Mouse (Mus musculus): Measurements from ENCODE around the gene Serinc5.

Serinc5 gene

DNA sequence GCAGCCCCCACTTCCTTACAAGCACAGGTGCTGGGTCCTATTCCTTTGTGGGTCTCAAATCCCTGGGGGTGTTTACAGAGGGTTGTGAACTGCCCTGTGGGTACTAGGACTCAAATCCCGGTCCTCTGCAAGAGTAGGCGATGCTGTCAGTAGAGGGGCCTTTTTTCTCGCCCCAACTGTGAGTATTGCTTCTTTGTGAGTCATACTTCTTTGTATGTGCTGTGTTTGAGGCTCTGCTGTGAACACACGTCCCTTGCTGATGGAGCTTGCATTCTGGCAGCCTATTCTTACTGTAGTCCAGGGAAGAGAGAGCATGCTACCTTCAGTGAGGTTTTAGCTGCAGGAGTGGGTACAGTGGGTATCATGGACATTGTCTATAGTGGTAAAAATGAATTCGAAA, 4.3 kb downstream of the Serinc5 start:
- no peak for DNase-seq

DNA sequence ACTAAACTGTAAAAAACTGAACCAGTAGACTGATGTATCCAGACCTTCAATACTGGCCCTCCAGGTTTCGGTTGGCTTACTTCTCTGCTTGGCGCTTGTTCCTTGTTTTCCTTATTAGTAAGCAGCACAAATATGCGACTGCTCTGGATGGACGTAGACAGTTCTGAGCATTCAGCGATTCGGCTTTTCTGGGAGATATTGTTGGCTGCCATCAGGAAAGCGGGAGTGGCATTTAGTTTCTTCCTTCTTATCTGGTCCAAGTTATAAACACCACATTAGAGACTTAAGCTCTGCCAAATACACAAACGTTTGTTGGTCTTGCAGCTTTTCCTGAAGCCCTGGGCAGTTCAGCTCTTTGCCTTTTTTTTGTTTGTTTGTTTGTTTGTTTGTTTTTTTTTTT, 5.6 kb downstream of the Serinc5 start:
- no peak for DNase-seq

GRCm38 (mm10) chr13:92626196-92626595, 15.3 kb downstream of the Serinc5 start:
- DNase-seq = no peak

DNA sequence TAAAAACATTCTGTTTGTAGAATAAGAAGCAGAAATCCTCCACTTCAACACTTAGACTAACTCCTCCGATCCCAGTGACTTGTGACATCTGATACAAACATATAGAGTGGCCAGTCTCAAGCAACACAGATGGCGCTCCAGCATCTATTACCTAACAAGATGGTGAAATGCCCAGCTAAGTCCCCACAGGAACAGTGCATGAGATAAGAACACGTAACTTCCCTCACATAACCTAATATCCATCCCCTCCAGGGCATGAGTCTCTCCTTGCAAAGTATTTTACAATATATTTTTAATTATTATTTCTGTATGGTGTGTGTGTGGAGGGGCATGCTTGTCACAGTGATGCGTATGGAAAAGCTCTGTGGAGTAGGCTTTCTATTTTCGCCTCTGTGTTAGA, 15.8 kb downstream of the Serinc5 start:
- DNase-seq = no peak

DNA sequence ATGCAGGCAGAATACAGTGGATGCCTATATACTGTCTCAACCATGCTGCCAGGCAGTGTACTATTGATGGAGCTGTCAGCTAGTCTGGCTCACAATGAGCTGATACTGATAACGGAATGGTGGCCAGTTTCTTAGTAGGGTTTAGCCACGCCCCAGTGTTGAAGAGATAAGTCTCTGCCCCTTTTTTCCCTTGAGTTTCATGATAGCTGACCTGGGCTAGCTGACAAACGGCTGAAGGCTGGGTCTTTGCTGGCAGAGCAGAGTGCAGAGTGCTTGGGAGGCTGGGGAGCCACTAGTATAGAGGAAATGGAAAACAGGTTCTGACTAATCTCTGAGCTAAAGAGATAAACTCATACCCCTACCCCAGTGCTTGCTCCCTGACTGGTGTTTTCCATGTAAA, 18.6 kb downstream of the Serinc5 start:
- DNase-seq = peak in 1 of 2 experiments; percentile 2

GRCm38 (mm10) chr13:92631450-92631849, 20.6 kb downstream of the Serinc5 start:
- DNase-seq = peak in 1 of 2 experiments; percentile 0

DNA sequence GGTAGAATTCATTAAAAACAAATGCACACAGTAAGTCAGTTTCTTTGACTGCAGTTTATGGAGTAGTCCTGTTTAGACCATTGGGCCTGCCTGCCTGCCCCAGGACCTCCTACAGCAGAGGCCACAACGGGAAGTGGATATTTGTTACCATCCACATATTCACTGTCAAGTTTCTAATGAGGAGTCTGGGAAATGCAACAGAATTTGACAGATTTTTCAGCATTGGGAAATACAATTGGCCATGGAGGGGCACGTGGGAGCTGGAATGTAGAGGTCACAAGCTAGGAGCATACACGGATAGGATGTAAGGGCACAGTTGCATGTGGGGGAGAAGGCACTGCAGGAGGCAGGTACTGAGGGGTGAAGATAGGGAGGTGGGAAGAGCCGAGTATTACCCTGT, 21.7 kb downstream of the Serinc5 start:
- no peak for DNase-seq

DNA sequence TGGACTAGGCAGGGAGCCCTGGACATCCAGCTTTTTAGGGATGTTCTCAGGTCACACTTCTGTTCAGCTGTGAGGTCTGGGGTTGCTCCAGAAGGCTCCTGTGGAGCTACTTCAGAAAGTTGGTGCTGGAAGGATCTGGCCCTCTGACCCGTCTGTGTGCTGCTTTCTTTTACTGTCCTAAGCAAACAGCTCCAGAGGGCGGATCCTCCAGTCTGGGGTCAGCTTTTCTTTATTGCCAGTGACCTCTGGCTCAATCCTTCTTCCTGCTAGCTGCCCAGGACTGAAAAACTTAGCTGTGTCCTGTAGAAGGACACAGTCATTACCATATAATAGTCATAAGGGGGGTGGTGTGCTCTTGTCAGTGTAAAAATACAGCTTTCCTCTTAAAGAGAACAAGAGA, 24.1 kb downstream of the Serinc5 start:
- peak in 1 of 2 experiments; percentile 4 for DNase-seq

- DNase-seq = peak in 1 of 2 experiments; percentile 4
Observed at GRCm38 (mm10) chr13:92636226-92636909, 25.5 kb downstream of the Serinc5 start.

- DNase-seq = peak in 1 of 2 experiments; percentile 12
Observed at GRCm38 (mm10) chr13:92636910-92637275, 26.0 kb downstream of the Serinc5 start.

GRCm38 (mm10) chr13:92639093-92640014, 28.5 kb downstream of the Serinc5 start:
- DNase-seq = no peak

DNA sequence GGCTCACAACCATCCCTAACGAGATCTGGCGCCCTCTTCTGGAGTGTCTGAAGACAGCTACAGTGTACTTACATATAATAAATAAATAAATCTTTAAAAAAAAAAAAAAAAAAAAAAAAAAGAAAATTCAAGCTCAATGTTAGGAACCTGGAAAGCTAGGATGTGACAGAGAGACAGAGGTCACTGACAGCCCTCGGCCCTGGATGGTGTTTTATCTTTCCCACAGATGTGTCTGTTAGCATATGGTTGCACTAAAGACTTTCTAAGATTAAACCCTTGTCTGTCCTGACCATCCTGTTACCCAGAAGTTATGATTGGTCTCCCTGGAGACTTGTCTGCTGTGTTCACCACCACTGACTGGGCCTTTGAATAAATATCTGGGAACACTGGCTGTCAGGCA, 33.3 kb downstream of the Serinc5 start:
- no peak for DNase-seq

DNA sequence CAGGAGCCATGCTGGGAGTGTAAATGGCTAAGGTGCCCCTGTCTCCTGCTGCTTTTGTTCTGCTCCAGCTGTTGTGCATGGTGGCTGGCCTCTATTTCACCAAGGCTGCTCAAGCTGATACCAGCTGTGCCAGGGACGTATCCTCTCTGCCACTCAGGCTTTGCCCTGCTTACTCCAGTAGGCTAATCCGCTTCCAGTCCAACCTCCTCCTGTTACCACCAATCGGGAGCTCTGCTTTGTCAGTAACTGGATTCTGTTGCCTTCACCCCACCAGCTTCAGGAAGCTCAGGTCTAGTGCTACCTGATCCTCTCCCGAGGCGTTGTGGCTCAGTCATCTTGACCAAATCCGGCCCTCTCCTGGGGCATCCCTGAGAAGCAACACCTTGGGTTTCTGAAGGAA, 33.9 kb downstream of the Serinc5 start:
- no peak for DNase-seq

- peak; percentile 70 to 79 for DNase-seq
Observed at GRCm38 (mm10) chr13:92647695-92648094, 36.8 kb downstream of the Serinc5 start.

DNA sequence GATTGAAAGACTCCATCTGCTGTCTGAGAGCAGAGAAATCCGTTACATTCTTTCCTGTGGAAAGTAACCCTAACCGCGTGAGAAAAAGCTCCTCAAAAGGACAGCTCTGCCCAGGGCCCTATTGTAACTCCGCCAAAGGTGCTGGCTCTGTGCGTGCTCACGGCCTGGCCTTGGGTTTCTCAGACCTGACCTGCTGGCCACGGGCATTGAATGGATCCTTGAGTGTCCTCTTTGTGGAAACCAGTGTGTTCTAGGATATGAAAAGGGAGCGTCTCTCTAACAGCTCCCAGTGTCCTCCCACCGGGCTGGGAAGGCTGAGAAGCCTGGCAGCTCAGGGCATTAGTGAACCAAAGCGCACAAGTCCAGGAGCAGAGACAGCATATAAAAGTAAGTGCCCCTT, 38.2 kb downstream of the Serinc5 start:
- DNase-seq = peak in 1 of 2 experiments; percentile 24

GRCm38 (mm10) chr13:92650956-92651355, 40.1 kb downstream of the Serinc5 start:
- DNase-seq = no peak

DNA sequence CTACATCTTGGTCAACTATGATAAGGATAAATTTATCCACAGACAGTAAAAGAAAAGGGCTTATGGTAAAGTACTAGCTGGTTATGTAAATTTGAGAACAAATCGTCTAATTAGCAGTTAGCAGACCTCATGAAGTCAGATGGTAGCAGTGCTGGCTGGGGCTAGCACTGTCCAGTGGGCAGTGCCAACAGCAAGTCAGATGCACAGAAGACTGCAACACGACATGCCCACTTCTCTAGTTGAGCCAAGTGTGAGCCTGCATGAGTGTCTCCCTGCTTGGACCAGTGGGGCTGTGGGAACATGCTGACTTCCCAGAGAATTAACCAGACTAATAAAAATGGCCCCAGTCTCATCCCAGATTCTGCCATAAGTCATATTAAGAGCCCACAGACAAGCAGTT, 41.6 kb downstream of the Serinc5 start:
- peak in 1 of 2 experiments; percentile 33 for DNase-seq

- no peak for DNase-seq
Observed at GRCm38 (mm10) chr13:92653283-92653682, 42.4 kb downstream of the Serinc5 start.

DNA sequence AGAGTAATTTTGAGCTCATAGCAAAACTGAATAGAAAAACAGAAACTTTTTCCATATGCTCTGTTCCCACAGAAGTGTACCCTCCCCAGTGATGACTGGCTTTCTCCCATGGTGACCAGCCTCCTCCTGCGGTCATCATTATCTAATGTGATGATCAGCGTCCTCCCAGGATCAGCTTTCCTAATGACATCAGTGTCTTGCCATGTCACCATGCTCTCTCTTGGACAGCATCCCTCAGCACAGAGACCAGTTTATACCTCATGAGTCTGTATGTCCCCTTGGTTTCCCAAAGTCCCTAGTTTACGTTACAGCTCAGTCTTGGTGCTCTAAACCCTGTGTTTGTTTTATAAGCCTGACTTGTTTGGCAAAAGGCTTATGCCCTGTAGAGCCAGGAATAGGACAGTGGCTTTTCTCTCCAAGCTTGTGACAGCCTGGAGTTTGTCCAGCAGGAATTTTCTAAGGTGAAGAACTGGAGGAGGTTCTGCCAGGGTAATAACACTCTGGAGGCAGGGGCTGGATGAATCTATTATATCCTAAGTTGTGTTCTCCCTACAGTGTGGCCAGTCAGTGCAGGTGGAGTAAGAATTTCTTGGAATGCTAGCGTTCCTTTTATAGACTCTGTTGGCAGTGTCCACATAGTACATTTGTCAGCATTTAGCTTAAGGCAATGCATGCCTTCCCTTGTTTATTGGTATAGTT, 46.1 kb downstream of the Serinc5 start:
- DNase-seq = peak; percentile 45 to 47

DNA sequence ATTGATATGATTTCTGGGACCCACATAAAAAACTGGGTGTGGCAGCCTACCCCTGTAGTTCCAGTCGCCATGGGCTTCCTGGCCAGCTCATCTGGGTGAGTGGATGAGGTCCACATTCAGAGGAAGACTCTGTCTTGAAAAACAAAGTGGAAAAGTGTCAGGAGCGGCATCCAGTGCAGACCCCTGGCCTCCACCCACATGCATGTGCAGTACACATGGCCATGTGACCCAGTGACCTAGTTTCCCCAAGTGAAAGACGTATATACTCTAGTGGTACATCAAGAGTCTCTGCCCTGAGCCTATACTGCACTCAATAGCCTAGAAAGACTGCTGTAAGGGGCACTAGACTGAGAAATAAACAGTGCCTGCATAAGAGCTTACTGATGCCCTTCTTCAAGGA, 48.7 kb downstream of the Serinc5 start:
- DNase-seq = no peak

- DNase-seq = no peak
Observed at GRCm38 (mm10) chr13:92662555-92663286, 51.8 kb downstream of the Serinc5 start.

GRCm38 (mm10) chr13:92665008-92665407, 54.1 kb downstream of the Serinc5 start:
- DNase-seq = no peak

Data from cerebellum, postnatal 25 days (tissue).